Mouse (Mus musculus): ENCODE data around the gene Trip6. TPM values are rescaled to one million over a fixed set of nuclear protein-coding genes. Genes with fewer than 3 reads are reported as not detected.

Gene Trip6
- polyA plus RNA-seq, 2 experiments: 4.9 to 7.2 TPM

DNA sequence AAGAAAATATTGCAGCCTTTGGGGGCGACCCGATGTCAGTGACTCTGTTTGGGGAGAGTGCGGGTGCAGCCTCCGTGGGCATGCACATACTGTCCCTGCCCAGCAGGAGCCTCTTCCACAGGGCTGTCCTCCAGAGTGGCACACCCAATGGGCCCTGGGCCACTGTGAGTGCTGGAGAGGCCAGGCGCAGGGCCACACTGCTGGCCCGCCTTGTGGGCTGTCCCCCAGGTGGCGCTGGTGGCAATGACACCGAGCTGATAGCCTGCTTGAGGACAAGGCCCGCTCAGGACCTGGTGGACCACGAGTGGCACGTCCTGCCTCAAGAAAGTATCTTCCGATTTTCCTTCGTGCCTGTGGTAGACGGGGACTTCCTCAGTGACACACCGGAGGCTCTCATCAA, 23.5 kb downstream of the Trip6 start:
- Histone ChIP-seq H3K9ac (replicated peaks) (peak overlapping the region; percentile 92), H3K4me3 (ENCODE audit: insufficient read depth in 1 of 2, low read depth in 2 of 2, low read length in 2 of 2) (peak overlapping the region; percentile 82 to 91), H3K4me2 (ENCODE audit: low read depth) (peak overlapping the region; percentile 100), H3K27me3 (ENCODE audit: control insufficient read depth, insufficient read depth, low read length) (no peaks in the 10 kb centered on the region; the same call in 1 of the 2 replicates), H3K27ac (peak overlapping the region; percentile 99), H3K4me1 (replicated peaks; ENCODE audit: control insufficient read depth in 2 of 2, insufficient read depth in 2 of 2, low read length in 1 of 2) (peaks cover 28 to 46% of the 10 kb centered on the region in 2 experiments), H3K9me3 (ENCODE audit: control insufficient read depth, low read length) (no peaks in the 10 kb centered on the region), H3K36me3 (replicated peaks; ENCODE audit: control insufficient read depth, insufficient read depth, low read depth) (peaks cover 6% of the 10 kb centered on the region)
- DNase-seq (ENCODE audit: low read depth in 3 of 3, low spot score in 3 of 3) (peak; percentile 81 to 85 (median 82)), ATAC-seq (ENCODE audit: insufficient read depth) (peak; percentile 60)
- 10% methylated on average over 15 of the region's 15 CpGs for WGBS (ENCODE audit: insufficient replicate concordance)
- peak; percentile 66 for TF ChIP-seq EP300 (IDR thresholded peaks at IDR 0.05; ENCODE audit: low read depth)
- peak; percentile 99 for TF ChIP-seq CTCF (IDR thresholded peaks at IDR 0.05; ENCODE audit: low read depth)

DNA sequence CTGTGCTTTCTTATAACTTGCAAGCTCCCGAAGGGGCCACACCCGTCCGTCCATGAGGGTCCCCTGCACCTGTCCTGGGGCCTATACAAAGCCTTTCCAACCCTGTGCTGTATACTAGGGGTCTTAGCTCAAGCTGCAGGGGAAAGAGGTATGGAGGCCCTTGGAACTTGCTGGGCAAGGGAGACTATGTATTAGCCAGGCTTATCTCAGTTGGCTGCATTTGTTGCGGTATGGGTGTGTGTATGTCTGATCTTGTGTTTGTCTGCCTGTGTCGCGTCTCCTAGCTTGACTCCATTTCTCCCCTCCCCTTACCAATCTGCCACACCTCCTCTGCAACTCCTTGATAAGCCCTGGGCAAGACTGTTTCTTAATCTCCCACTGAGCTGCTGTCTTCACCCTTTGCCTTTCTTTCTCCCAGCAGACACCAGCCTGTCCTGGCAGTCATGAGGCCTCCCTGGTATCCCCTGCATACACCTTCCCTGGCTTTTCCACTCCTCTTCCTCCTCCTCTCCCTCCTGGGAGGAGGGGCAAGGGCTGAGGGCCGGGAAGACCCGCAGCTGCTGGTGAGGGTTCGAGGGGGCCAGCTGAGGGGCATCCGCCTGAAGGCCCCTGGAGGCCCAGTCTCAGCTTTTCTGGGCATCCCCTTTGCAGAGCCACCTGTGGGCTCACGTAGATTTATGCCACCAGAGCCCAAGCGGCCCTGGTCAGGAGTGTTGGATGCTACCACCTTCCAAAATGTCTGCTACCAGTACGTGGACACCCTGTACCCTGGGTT, 24.4 kb downstream of the Trip6 start:
- Histone ChIP-seq H3K4me3 (ENCODE audit: insufficient read depth in 1 of 2, low read depth in 2 of 2, low read length in 2 of 2) (peak overlapping the region; percentile 82 to 91), H3K9ac (replicated peaks) (peak overlapping the region; percentile 92), H3K9me3 (ENCODE audit: control insufficient read depth, low read length) (no peaks in the 10 kb centered on the region), H3K27ac (peak overlapping the region; percentile 99), H3K36me3 (replicated peaks; ENCODE audit: control insufficient read depth, insufficient read depth, low read depth) (no peaks in the 10 kb centered on the region), H3K4me1 (replicated peaks; ENCODE audit: control insufficient read depth in 2 of 2, insufficient read depth in 2 of 2, low read length in 1 of 2) (peaks cover 28 to 42% of the 10 kb centered on the region in 2 experiments), H3K27me3 (ENCODE audit: control insufficient read depth, insufficient read depth, low read length) (no peaks in the 10 kb centered on the region; the same call in 1 of the 2 replicates), H3K4me2 (ENCODE audit: low read depth) (peak overlapping the region; percentile 100)
- TF ChIP-seq EP300 (IDR thresholded peaks at IDR 0.05; ENCODE audit: low read depth) (peak; percentile 95), CTCF (IDR thresholded peaks at IDR 0.05; ENCODE audit: low read depth) (no peak)
- peak; percentile 95 to 97 (median 96) for DNase-seq (ENCODE audit: low read depth in 3 of 3, low spot score in 3 of 3)
- peak; percentile 78 for ATAC-seq (ENCODE audit: insufficient read depth)
- 13% methylated on average over 13 of the region's 13 CpGs for WGBS (ENCODE audit: insufficient replicate concordance)

DNA sequence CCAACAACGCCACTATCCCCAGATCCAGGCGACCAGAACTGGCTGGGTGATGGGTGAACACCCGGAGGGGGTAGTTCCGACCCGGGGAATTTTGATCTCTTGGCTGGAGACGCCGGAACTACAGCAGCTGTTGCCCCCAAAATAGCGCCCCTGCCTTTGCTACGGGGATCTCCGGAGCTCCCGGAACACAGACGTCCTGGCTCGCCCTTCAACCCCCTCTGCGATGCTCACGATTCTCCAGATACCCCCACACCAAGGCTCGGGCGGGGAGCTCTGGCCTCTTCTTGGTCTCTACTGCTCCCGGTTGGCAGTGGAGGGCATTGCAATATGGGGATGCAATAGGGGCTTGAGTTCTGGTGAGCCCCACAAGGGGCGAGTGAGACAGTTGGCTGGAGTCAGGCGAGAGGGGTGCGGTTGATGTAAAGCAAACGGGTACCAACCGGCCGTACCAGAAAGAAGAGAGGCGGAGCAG, 25.2 kb downstream of the Trip6 start:
- TF ChIP-seq EP300 (IDR thresholded peaks at IDR 0.05; ENCODE audit: low read depth) (no peak), CTCF (IDR thresholded peaks at IDR 0.05; ENCODE audit: low read depth) (peak; percentile 68)
- H3K36me3 ChIP-seq (replicated peaks; ENCODE audit: control insufficient read depth, insufficient read depth, low read depth): no peaks in the 10 kb centered on the region
- no peaks in the 10 kb centered on the region; the same call in 1 of the 2 replicates for H3K27me3 ChIP-seq (ENCODE audit: control insufficient read depth, insufficient read depth, low read length)
- peak overlapping the region; percentile 82 to 91 for H3K4me3 ChIP-seq (ENCODE audit: insufficient read depth in 1 of 2, low read depth in 2 of 2, low read length in 2 of 2)
- H3K4me1 ChIP-seq (replicated peaks; ENCODE audit: control insufficient read depth in 2 of 2, insufficient read depth in 2 of 2, low read length in 1 of 2): peaks cover 28 to 42% of the 10 kb centered on the region in 2 experiments
- WGBS (ENCODE audit: insufficient replicate concordance): 1% methylated on average over 25 of the region's 25 CpGs
- DNase-seq (ENCODE audit: low read depth in 3 of 3, low spot score in 3 of 3) (peak in 1 of 3 experiments; percentile 51), ATAC-seq (ENCODE audit: insufficient read depth) (peak; percentile 47)
- peak overlapping the region; percentile 99 for H3K27ac ChIP-seq
- peak overlapping the region; percentile 87 for H3K9ac ChIP-seq (replicated peaks)
- peak overlapping the region; percentile 100 for H3K4me2 ChIP-seq (ENCODE audit: low read depth)
- no peaks in the 10 kb centered on the region for H3K9me3 ChIP-seq (ENCODE audit: control insufficient read depth, low read length)

DNA sequence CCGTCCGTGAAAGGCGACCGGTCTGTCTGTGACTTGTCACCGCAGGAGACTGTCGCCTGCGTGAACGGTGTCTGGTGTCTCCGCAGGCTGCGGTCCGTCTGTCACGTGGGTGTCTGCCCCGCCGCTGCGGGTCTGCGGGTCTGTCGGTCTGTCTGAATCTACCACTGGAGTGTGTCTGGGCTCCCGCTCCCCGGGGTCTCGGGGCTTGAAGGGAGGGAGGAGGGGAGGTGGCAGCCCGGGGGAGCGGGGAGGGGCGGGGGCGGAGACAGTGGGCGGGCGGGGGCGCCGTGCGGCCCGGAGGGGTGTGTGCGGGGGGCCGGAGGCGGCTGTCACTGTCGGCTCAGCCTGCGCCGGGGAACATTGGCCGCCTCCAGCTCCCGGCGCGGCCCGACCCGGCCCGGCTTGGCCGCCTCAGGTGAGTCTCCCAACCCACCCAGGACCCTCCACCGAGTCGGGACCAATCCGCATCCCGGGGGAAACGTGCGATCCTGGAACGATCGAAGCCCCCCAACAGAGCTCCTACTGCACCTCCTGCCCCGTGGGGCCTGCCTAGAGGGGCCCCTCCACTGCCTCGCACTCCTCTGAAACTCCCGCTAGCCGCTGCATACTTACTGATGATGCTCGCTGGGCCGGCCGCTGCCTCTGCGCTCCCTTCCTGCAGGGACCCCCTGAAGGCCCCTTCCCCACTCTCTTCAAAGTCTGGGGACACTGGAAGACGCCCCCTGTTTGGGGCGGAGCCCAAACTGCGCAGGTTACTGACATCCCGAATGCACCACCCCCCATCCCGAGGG, 26.1 kb downstream of the Trip6 start:
- WGBS (ENCODE audit: insufficient replicate concordance): under 1% methylated on average over 56 of the region's 65 CpGs
- peak overlapping the region; percentile 100 for H3K4me2 ChIP-seq (ENCODE audit: low read depth)
- no peaks in the 10 kb centered on the region for H3K36me3 ChIP-seq (replicated peaks; ENCODE audit: control insufficient read depth, insufficient read depth, low read depth)
- no peak for ATAC-seq (ENCODE audit: insufficient read depth)
- peaks cover 28 to 41% of the 10 kb centered on the region in 2 experiments for H3K4me1 ChIP-seq (replicated peaks; ENCODE audit: control insufficient read depth in 2 of 2, insufficient read depth in 2 of 2, low read length in 1 of 2)
- no peaks in the 10 kb centered on the region for H3K9me3 ChIP-seq (ENCODE audit: control insufficient read depth, low read length)
- H3K27me3 ChIP-seq (ENCODE audit: control insufficient read depth, insufficient read depth, low read length): no peaks in the 10 kb centered on the region; the same call in 1 of the 2 replicates
- peak overlapping the region; percentile 82 to 91 for H3K4me3 ChIP-seq (ENCODE audit: insufficient read depth in 1 of 2, low read depth in 2 of 2, low read length in 2 of 2)
- DNase-seq (ENCODE audit: low read depth in 3 of 3, low spot score in 3 of 3): no peak
- H3K27ac ChIP-seq: peak overlapping the region; percentile 99
- H3K9ac ChIP-seq (replicated peaks): peak overlapping the region; percentile 87
- TF ChIP-seq EP300 (IDR thresholded peaks at IDR 0.05; ENCODE audit: low read depth) (no peak), CTCF (IDR thresholded peaks at IDR 0.05; ENCODE audit: low read depth) (no peak)
